Mouse (Mus musculus): ENCODE measurements around the gene Lrrc8d. TPM values are rescaled to one million over a fixed set of nuclear protein-coding genes. Genes with fewer than 3 reads are reported as not detected.

The Lrrc8d gene
- polyA plus RNA-seq, 1 experiment, result 34.6 TPM

- H3K36me3 ChIP-seq (ENCODE audit: control insufficient read depth, insufficient read depth, low read length, poor library complexity, severe bottlenecking), result no peaks in the 10 kb centered on the region
- H3K9me3 ChIP-seq (replicated peaks; ENCODE audit: control insufficient read depth, insufficient read depth, low read length, poor library complexity, severe bottlenecking), result no peaks in the 10 kb centered on the region
- H3K4me3 ChIP-seq (ENCODE audit: low read depth, low read length), result no peak overlapping the region
- H3K4me1 ChIP-seq (ENCODE audit: control insufficient read depth, insufficient read depth, low read length), result no peaks in the 10 kb centered on the region
- no peak overlapping the region for H3K9ac ChIP-seq (ENCODE audit: low read depth, poor library complexity, severe bottlenecking)
- H3K27ac ChIP-seq (ENCODE audit: insufficient read depth, low read length), result no peak overlapping the region
- no peak for TF ChIP-seq EP300 (IDR thresholded peaks at IDR 0.05; ENCODE audit: insufficient read depth, low read depth, low read length)
- TF ChIP-seq POLR2A (IDR thresholded peaks at IDR 0.05; ENCODE audit: insufficient read depth, low read length), result no peak
- no peak for TF ChIP-seq CTCF (IDR thresholded peaks at IDR 0.05; ENCODE audit: low read depth, low read length)
- no peaks in the 10 kb centered on the region for H3K27me3 ChIP-seq (ENCODE audit: control insufficient read depth, insufficient read depth, low read length, poor library complexity, severe bottlenecking)
These were observed 87.8 kb downstream of the Lrrc8d start for GRCm38 (mm10) chr5:105787577-105787976.

GRCm38 (mm10) chr5:105789801-105790200 lies 90.0 kb downstream of the Lrrc8d start:
- TF ChIP-seq EP300 (IDR thresholded peaks at IDR 0.05; ENCODE audit: insufficient read depth, low read depth, low read length) (no peak), CTCF (IDR thresholded peaks at IDR 0.05; ENCODE audit: low read depth, low read length) (no peak), POLR2A (IDR thresholded peaks at IDR 0.05; ENCODE audit: insufficient read depth, low read length) (no peak)
- Histone ChIP-seq H3K27me3 (ENCODE audit: control insufficient read depth, insufficient read depth, low read length, poor library complexity, severe bottlenecking) (no peaks in the 10 kb centered on the region), H3K9me3 (replicated peaks; ENCODE audit: control insufficient read depth, insufficient read depth, low read length, poor library complexity, severe bottlenecking) (no peaks in the 10 kb centered on the region), H3K36me3 (ENCODE audit: control insufficient read depth, insufficient read depth, low read length, poor library complexity, severe bottlenecking) (no peaks in the 10 kb centered on the region), H3K4me3 (ENCODE audit: low read depth, low read length) (no peak overlapping the region), H3K9ac (ENCODE audit: low read depth, poor library complexity, severe bottlenecking) (no peak overlapping the region), H3K27ac (ENCODE audit: insufficient read depth, low read length) (no peak overlapping the region), H3K4me1 (ENCODE audit: control insufficient read depth, insufficient read depth, low read length) (no peaks in the 10 kb centered on the region)

GRCm38 (mm10) chr5:105792331-105792801 lies 92.6 kb downstream of the Lrrc8d start:
- Histone ChIP-seq H3K4me3 (ENCODE audit: low read depth, low read length) (peak overlapping the region; percentile 16), H3K27me3 (ENCODE audit: control insufficient read depth, insufficient read depth, low read length, poor library complexity, severe bottlenecking) (no peaks in the 10 kb centered on the region), H3K9me3 (replicated peaks; ENCODE audit: control insufficient read depth, insufficient read depth, low read length, poor library complexity, severe bottlenecking) (no peaks in the 10 kb centered on the region), H3K36me3 (ENCODE audit: control insufficient read depth, insufficient read depth, low read length, poor library complexity, severe bottlenecking) (no peaks in the 10 kb centered on the region), H3K4me1 (ENCODE audit: control insufficient read depth, insufficient read depth, low read length) (no peaks in the 10 kb centered on the region), H3K27ac (ENCODE audit: insufficient read depth, low read length) (peak overlapping the region; percentile 82), H3K9ac (ENCODE audit: low read depth, poor library complexity, severe bottlenecking) (peak overlapping the region; percentile 13; the same call in 1 of the 2 replicates)
- TF ChIP-seq CTCF (IDR thresholded peaks at IDR 0.05; ENCODE audit: low read depth, low read length) (no peak), EP300 (IDR thresholded peaks at IDR 0.05; ENCODE audit: insufficient read depth, low read depth, low read length) (no peak), POLR2A (IDR thresholded peaks at IDR 0.05; ENCODE audit: insufficient read depth, low read length) (no peak)

- Histone ChIP-seq H3K27me3 (ENCODE audit: control insufficient read depth, insufficient read depth, low read length, poor library complexity, severe bottlenecking) (no peaks in the 10 kb centered on the region), H3K9me3 (replicated peaks; ENCODE audit: control insufficient read depth, insufficient read depth, low read length, poor library complexity, severe bottlenecking) (no peaks in the 10 kb centered on the region), H3K36me3 (ENCODE audit: control insufficient read depth, insufficient read depth, low read length, poor library complexity, severe bottlenecking) (no peaks in the 10 kb centered on the region), H3K27ac (ENCODE audit: insufficient read depth, low read length) (peak overlapping the region; percentile 82), H3K4me1 (ENCODE audit: control insufficient read depth, insufficient read depth, low read length) (peaks cover under 1% of the 10 kb centered on the region), H3K9ac (ENCODE audit: low read depth, poor library complexity, severe bottlenecking) (peak overlapping the region; percentile 13; the same call in 1 of the 2 replicates), H3K4me3 (ENCODE audit: low read depth, low read length) (peak overlapping the region; percentile 16)
- TF ChIP-seq POLR2A (IDR thresholded peaks at IDR 0.05; ENCODE audit: insufficient read depth, low read length) (no peak), EP300 (IDR thresholded peaks at IDR 0.05; ENCODE audit: insufficient read depth, low read depth, low read length) (peak; percentile 69; the same call in 1 of the 2 replicates)
These were observed 93.2 kb downstream of the Lrrc8d start for GRCm38 (mm10) chr5:105792853-105793547.

GRCm38 (mm10) chr5:105793548-105793940 lies 93.8 kb downstream of the Lrrc8d start:
- Histone ChIP-seq H3K27ac (ENCODE audit: insufficient read depth, low read length) (peak overlapping the region; percentile 82), H3K9me3 (replicated peaks; ENCODE audit: control insufficient read depth, insufficient read depth, low read length, poor library complexity, severe bottlenecking) (no peaks in the 10 kb centered on the region), H3K36me3 (ENCODE audit: control insufficient read depth, insufficient read depth, low read length, poor library complexity, severe bottlenecking) (no peaks in the 10 kb centered on the region), H3K4me3 (ENCODE audit: low read depth, low read length) (no peak overlapping the region), H3K9ac (ENCODE audit: low read depth, poor library complexity, severe bottlenecking) (no peak overlapping the region), H3K27me3 (ENCODE audit: control insufficient read depth, insufficient read depth, low read length, poor library complexity, severe bottlenecking) (no peaks in the 10 kb centered on the region), H3K4me1 (ENCODE audit: control insufficient read depth, insufficient read depth, low read length) (peaks cover 2% of the 10 kb centered on the region)
- no peak for TF ChIP-seq CTCF (IDR thresholded peaks at IDR 0.05; ENCODE audit: low read depth, low read length)
- no peak for TF ChIP-seq EP300 (IDR thresholded peaks at IDR 0.05; ENCODE audit: insufficient read depth, low read depth, low read length)
- no peak for TF ChIP-seq POLR2A (IDR thresholded peaks at IDR 0.05; ENCODE audit: insufficient read depth, low read length)

- no peaks in the 10 kb centered on the region for H3K27me3 ChIP-seq (ENCODE audit: control insufficient read depth, insufficient read depth, low read length, poor library complexity, severe bottlenecking)
These were observed 98.7 kb downstream of the Lrrc8d start for GRCm38 (mm10) chr5:105798421-105798820.

More at GRCm38 (mm10) chr5:105798421-105798820, 98.7 kb downstream of the Lrrc8d start:
- Histone ChIP-seq H3K4me1 (ENCODE audit: control insufficient read depth, insufficient read depth, low read length) (peaks cover 2% of the 10 kb centered on the region), H3K36me3 (ENCODE audit: control insufficient read depth, insufficient read depth, low read length, poor library complexity, severe bottlenecking) (no peaks in the 10 kb centered on the region), H3K9ac (ENCODE audit: low read depth, poor library complexity, severe bottlenecking) (no peak overlapping the region), H3K27ac (ENCODE audit: insufficient read depth, low read length) (no peak overlapping the region), H3K9me3 (replicated peaks; ENCODE audit: control insufficient read depth, insufficient read depth, low read length, poor library complexity, severe bottlenecking) (no peaks in the 10 kb centered on the region), H3K4me3 (ENCODE audit: low read depth, low read length) (no peak overlapping the region)
- TF ChIP-seq EP300 (IDR thresholded peaks at IDR 0.05; ENCODE audit: insufficient read depth, low read depth, low read length), result no peak
- TF ChIP-seq CTCF (IDR thresholded peaks at IDR 0.05; ENCODE audit: low read depth, low read length), result no peak
- no peak for TF ChIP-seq POLR2A (IDR thresholded peaks at IDR 0.05; ENCODE audit: insufficient read depth, low read length)

All from ES-Bruce4 (cell line).